Mouse (Mus musculus) left cerebral cortex, adult 8-10 months (tissue): ENCODE results near the gene Dctpp1. TPM values are rescaled to one million over a fixed set of nuclear protein-coding genes. Genes with fewer than 3 reads are reported as not detected.

Experiments
- DNase-seq, 2 experiments: peaks; one replicate each; pipeline ENCODE4 v3.0.0; 2022; ENCODE audit warnings: low spot score in 2 of 2
- total RNA-seq, 4 experiments: library from RNA; stranded (reverse); gene quantifications; 2 replicates each; pipeline ENCODE4 v1.2.4; 2022

Dctpp1 gene
- total RNA-seq, result 10 to 100 TPM; 24.3 to 28.3 (median 26.0) TPM

DNA sequence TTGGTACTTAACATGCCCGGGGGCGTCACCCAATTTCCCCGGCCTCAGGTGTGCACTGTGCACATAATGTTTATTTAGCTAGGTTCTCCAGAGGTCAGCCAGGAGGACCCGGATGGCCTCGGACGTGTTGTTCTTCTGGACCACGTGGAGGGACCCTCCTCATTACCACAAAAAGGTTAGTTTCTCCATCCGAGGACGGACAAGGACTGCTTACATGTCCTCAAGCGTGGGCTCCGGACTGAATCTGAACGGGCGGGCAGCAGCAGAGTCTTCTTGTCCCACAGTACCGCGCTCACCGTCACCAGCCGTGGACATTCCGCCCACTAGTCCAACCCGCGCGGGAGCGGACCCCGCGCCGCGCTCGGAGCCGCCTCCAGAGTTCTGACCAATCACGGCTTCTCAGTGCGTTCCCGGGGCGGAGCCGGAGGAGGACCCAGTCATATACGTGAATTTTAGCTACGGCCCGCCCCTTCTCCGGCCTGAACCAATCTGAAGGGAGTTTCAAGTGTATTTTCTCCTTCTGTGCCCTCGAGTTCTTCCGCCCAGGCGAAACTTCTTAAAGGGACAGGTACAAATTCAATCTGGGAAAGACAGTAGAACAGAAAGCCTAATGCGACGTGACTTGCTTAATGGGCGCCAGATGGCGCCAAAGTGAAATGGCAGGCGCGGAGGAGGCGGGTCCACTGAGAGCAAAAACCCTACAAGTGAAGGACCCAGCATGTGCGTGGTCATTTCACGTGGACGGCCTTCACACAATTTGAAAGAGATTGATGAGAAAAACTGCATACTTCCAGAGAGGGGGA lies at the start of gene Dctpp1:
Gene Dctpp1, minus strand, starts transcription at position 401 of the 803 bp plus-strand sequence.
- DNase-seq, result peak; percentile 95 to 99

- no peak for DNase-seq
Observed at GRCm38 (mm10) chr7:127309951-127310350, 49.4 kb upstream of the Dctpp1 start.

GRCm38 (mm10) chr7:127308887-127309286 lies 48.4 kb upstream of the Dctpp1 start:
- DNase-seq, result no peak

DNA sequence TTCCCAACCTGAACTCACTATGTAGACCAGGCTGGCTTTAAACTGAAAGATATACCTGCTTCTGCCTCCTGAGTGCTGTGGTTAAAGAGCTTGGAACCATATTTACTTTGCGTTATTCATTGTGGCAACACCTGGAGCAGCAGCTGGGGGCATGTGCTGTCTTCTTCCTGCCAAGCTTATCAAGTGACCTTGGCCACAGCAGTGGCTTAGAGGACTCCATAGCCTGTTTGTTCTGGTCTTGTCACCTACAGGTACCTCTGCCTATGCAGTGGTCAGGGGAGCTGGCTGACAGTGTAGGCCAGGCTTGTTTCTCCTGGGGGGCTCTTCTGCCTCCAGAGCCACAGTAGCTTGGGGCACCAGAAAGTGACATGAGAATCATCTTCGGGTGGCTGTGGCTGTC lies 47.9 kb upstream of the Dctpp1 start:
- DNase-seq, result no peak

DNA sequence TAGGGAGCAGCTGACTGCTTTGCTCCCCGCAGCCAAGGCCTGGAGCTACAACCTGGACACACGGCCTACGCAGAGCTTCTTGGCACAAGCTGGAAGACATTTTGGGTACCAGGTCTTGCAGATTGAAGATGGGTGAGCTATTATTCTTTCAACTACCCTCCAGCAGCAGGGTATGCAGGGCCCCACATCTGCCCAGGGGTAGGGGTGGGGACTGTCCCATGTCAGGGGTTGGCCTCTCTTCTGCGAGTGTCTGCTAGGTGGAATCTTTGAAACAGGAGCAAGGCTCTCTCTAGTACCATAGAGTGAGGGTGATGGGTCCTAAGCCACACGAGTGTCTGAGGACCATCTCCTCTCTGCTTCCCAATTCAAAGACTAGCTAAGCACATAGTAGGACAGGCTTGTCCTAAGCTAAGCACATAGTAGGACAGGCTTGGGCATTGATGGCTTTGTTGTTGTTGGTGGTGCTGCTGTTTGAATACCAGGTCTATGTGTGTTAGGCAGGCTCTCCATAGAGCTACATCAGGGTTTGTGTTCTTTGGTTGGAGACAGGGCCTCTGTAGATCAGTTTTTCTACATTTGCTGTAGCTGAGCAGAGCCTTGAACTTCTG lies 37.2 kb upstream of the Dctpp1 start:
- DNase-seq, result no peak

DNA sequence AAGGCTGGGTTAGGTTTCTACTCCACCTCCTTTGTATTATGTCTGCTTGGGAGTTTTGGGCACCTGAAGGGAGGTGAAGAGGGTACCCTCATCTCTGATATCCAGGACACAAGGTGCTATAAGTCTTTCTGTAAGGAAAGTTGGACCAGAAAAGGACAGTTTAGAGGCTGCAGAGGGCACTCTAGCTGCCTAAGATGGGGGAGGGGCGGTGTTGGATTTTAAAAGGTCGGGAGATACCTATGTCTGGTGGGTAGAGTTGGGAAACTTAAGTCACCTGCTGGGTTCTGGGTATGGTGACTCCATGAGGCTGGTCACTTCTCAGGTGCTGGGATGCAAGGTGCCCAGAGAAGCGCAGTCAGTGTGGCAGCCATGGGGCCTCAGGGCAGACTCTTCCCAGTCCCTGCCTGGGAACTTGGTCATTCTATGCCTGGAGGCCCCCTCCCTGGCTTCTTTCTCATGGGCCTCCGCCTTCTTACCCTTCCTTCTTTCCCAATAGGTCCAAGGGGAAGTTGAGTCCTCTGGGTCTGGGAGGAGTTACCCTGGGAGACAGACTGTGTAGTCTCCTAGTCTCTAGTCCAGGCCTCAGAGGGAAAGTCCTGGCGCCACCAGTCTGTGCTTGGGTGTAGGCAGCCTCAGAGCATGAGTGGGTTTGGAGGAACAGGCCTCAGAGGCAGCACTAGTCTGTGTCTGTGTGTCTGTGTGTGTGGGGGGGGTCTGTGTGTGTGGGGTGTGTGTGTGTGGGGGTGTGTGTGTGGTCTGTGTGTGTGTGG lies 36.5 kb upstream of the Dctpp1 start:
- no peak for DNase-seq

DNA sequence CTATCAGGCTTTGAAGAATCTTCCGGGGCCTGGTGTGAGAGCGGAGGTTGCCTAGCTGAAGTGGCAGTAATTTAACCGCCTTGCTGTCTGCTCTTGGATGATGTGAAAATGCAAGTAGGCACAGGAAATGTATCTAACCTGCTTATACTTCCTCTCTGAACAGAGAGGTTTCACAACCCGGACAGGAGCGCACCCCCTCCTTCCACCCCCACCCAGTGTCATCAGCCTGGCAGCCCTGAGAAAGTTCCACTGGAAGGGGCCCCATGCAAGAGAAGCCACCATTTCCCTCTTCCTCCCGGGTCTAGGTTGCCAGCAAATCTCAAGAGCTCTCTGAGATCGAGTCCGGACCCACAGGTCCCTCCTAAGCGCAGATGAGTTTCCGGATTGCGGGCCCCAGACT lies 35.6 kb upstream of the Dctpp1 start, which contains the start of gene Itgal:
Gene Itgal, plus strand, starts transcription at position 163 of the 400 bp plus-strand sequence.
- no peak for DNase-seq

DNA sequence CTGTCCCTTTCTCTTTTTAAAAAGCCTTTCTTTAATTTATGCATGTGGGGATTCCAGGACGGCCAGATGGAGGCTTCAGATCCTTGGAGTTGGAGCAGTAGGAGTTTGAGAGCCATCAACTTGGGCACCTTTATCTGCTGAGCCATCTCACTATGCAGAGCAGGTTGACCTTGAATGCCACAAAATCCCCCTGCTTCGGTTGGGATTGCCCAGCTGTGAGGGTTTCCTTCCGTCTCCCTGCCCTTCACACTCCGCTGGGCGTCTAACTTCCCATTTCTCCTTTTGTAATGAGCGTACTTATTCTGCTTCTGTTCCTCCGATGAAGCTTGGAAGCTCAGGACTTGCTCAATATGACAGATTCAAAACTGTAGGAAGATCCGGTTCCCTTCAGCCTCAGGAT lies 29.6 kb upstream of the Dctpp1 start:
- no peak for DNase-seq

GRCm38 (mm10) chr7:127289306-127289705 lies 28.8 kb upstream of the Dctpp1 start:
- DNase-seq, result no peak

GRCm38 (mm10) chr7:127287940-127288339 lies 27.4 kb upstream of the Dctpp1 start:
- no peak for DNase-seq

GRCm38 (mm10) chr7:127285154-127285553 lies 24.6 kb upstream of the Dctpp1 start:
- DNase-seq, result no peak

DNA sequence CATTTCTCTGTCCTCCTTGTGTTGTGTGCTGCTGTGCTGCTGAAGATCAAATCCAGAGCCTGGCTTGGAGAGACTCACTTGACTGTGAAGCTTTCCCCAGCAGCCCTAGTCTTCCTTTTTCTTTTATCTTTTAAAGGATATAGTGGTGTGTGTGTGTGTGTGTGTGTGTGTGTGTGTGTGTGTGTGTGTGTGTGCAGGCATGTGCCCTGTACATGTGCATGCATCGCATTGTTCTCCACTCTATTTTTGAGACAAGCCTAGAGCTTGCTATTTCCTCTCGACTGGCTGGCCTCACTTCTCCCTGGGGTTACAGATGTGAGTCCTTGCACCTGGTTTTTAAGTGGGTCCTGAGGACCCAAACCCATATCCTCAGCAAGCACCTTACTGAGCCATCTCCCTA lies 21.7 kb upstream of the Dctpp1 start:
- DNase-seq, result no peak

- no peak for DNase-seq
Observed at GRCm38 (mm10) chr7:127281114-127281513, 20.6 kb upstream of the Dctpp1 start.

GRCm38 (mm10) chr7:127280092-127280491 lies 19.6 kb upstream of the Dctpp1 start:
- no peak for DNase-seq

- no peak for DNase-seq
Observed at GRCm38 (mm10) chr7:127278311-127278710, 17.8 kb upstream of the Dctpp1 start.

- no peak for DNase-seq
Observed at GRCm38 (mm10) chr7:127276519-127276961, 16.0 kb upstream of the Dctpp1 start.

DNA sequence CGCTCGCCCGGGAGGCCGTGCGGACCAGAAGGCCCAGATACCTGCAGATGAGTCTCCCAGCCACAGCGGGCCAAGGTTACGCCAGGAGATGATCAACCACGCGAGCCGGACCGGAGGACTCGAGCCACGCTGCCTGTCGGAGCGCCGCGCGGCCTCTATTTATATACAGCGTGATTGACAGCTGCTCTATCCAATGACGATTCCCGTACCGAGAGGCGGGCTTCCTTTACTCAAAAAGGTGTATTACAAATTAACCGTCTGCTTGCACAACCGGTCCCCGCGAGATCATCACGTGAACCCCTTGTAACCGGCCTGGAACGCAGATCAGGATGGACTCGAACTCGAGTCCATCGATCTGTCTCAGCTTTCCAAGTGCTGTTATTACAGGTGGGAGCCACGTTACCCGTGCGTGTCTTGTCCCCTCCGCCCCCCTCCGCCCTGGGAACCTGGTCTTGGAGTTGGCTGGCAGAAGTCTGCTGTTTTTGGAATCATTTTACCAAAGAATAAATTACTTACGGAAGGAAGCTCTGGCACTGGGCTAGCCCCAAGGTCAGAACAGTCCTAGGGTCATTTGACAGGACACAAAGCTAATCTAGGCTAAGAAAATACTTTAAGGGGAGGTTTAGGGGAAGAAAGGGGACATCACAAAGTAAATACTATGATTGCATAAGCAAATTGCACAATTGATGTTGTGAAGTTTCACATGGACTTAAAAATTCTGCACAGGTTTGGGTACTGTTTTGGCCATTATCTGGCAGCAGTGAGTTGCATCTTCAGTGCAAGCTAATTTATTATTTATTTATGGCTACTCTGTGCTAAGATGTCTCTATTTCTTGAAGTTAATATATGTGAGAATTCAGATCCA lies 13.6 kb upstream of the Dctpp1 start, which contains the start of gene Sephs2:
Gene Sephs2, minus strand, starts transcription at position 131 of the 865 bp plus-strand sequence.
- peak; percentile 92 to 98 for DNase-seq

- no peak for DNase-seq
Observed at GRCm38 (mm10) chr7:127273118-127273923, 12.8 kb upstream of the Dctpp1 start.

DNA sequence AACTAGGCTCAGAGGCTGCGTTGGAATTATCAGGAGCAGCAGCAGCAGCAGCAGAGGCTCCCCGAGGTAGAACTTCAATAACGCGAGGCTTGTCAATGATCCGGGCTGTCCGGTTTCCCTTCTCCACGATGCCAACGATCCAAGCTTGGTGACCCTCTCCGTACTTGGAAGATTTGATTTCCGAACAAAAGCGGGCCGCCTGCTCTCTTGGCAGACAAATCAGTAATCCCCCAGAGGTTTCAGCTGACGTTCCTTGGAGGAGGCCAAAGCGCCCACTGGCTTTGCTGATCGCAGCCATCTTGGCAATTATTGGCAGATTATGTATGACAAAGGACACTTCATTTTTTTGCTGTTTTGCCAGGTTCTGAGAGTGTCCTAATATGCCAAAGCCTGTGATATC lies 12.1 kb upstream of the Dctpp1 start:
- no peak for DNase-seq

DNA sequence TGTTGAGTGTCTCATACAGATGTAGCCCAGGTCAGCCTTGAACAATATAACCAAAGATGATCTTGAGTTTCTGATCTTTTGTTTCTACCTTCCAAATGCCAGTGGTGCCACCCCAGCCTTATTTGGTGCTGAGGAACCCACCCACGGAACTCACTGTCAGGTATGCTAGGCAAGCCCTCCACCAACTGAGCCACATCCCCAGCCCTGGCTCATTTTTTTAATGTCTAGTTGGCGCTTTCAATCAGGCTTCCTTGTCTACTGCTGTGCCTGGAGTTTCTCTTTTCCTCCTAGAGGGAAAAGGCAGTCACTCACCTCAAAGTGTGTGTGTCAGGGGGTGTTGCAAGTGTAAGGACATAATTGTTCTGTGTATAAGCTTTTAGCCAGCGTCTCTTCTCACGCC lies 10.6 kb upstream of the Dctpp1 start:
- DNase-seq, result no peak
